Mouse (Mus musculus) lung, postnatal 0 days (tissue): Measurements from ENCODE around the gene Gm9922.

Experiments
- CTCF ChIP-seq: IDR thresholded peaks from 2 replicates; pipeline ENCODE4 v1.5.1; 2016; ENCODE audit warnings: antibody characterized with exemption, mild to moderate bottlenecking
- EP300 ChIP-seq: IDR thresholded peaks from 2 replicates; pipeline ENCODE4 v1.6.1; 2016; ENCODE audit warnings: antibody characterized with exemption, mild to moderate bottlenecking, control low read depth

DNA sequence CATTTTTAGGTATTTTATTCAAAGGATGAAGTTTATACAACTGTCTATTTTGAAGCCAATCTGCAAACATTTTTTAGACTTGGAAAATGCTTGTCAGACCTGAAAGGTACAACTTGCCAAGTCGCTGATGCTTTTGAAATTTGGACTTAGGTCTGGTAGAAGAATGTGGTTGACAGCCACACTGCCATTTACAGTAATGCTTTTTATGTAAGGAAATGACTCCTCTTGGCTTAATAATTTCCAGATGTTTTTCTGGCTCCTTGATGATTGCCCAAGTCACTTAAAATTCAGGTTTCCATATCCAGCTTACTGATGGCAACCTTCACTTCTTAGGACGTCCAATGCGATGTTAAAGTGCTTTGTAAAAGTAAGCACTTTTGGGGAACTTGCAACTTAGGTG, 17.0 kb upstream of the Gm9922 start:
- no peak for TF ChIP-seq CTCF
- no peak for TF ChIP-seq EP300
